Mouse (Mus musculus) urinary bladder, postnatal 4 days (tissue): ENCODE data around the gene Zfp652.
A peak's percentile ranks its signal among the peaks of the same experiment; 100 is the strongest.
"Not testable (repeated sequence)": the region's sequence is repeated elsewhere in the genome, so short reads cannot be mapped to it uniquely, and the experiment has no call there.

Source experiments
- DNase-seq, 2 experiments: peaks; one replicate each; pipeline ENCODE4 v3.0.0; 2021 to 2022; ENCODE audit warnings: low spot score in 2 of 2

Gene Zfp652

GRCm38 (mm10) chr11:95712563-95713224 lies at the start of gene Zfp652:
Gene Zfp652, plus strand, starts transcription at chr11:95712673.
- peak; percentile 84 to 85 for DNase-seq

GRCm38 (mm10) chr11:95666529-95667149 lies 45.8 kb upstream of the Zfp652 start, which contains the start of gene Phb:
Gene Phb, plus strand, starts transcription at chr11:95666957.
- DNase-seq, result peak; percentile 89 to 90

- no peak for DNase-seq
Measured at GRCm38 (mm10) chr11:95667177-95667576, 45.3 kb upstream of the Zfp652 start.

GRCm38 (mm10) chr11:95668086-95668485 lies 44.4 kb upstream of the Zfp652 start:
- not testable (repeated sequence) for DNase-seq

GRCm38 (mm10) chr11:95675498-95675897 lies 37.0 kb upstream of the Zfp652 start:
- no peak for DNase-seq

GRCm38 (mm10) chr11:95676307-95676706 lies 36.2 kb upstream of the Zfp652 start:
- DNase-seq, result peak; percentile 53 to 79

- no peak for DNase-seq
Measured at GRCm38 (mm10) chr11:95677925-95678701, 34.4 kb upstream of the Zfp652 start.

GRCm38 (mm10) chr11:95681995-95682601 lies 30.4 kb upstream of the Zfp652 start:
- DNase-seq, result no peak

- no peak for DNase-seq
Measured at GRCm38 (mm10) chr11:95682946-95683345, 29.5 kb upstream of the Zfp652 start.

GRCm38 (mm10) chr11:95686031-95686430 lies 26.4 kb upstream of the Zfp652 start:
- peak; percentile 54 to 72 for DNase-seq

- no peak for DNase-seq
Measured at GRCm38 (mm10) chr11:95687084-95687656, 25.3 kb upstream of the Zfp652 start.

GRCm38 (mm10) chr11:95688515-95688914 lies 24.0 kb upstream of the Zfp652 start:
- DNase-seq, result peak in 1 of 2 experiments; percentile 27

GRCm38 (mm10) chr11:95688981-95689380 lies 23.5 kb upstream of the Zfp652 start:
- no peak for DNase-seq

GRCm38 (mm10) chr11:95689544-95689943 lies 22.9 kb upstream of the Zfp652 start:
- DNase-seq, result no peak

- DNase-seq, result no peak
Measured at GRCm38 (mm10) chr11:95698541-95698940, 13.9 kb upstream of the Zfp652 start.

- no peak for DNase-seq
Measured at GRCm38 (mm10) chr11:95700778-95701739, 11.4 kb upstream of the Zfp652 start.

- no peak for DNase-seq
Measured at GRCm38 (mm10) chr11:95704032-95704969, 8.2 kb upstream of the Zfp652 start.

- DNase-seq, result no peak
Measured at GRCm38 (mm10) chr11:95704970-95705330, 7.5 kb upstream of the Zfp652 start.

GRCm38 (mm10) chr11:95709534-95710040 lies 2.9 kb upstream of the Zfp652 start:
- no peak for DNase-seq
